Mouse (Mus musculus): ENCODE results near the gene Camsap2. TPM values are rescaled to one million over a fixed set of nuclear protein-coding genes. Genes with fewer than 3 reads are reported as not detected.

Camsap2 gene
- polyA plus RNA-seq, 1 experiment from 2014 or later, result 28.1 TPM

Other genes starting within 250 kb of the Camsap2 start
- 44.1 and 49.3 TPM in 2 replicates for gene Kif21b, start 214.7 kb downstream of the Camsap2 start, polyA plus RNA-seq (2015; fragmentation: Nextera tagmentation; extraction: Ambion mirVana)
- 0.17 and 0.22 TPM in 2 replicates for gene Mroh3, start 133.3 kb downstream of the Camsap2 start, polyA plus RNA-seq (2015; fragmentation: Nextera tagmentation; extraction: Ambion mirVana)
- 4.7 and 6.2 TPM in 2 replicates for gene Inava, start 111.8 kb downstream of the Camsap2 start, polyA plus RNA-seq (2015; fragmentation: Nextera tagmentation; extraction: Ambion mirVana)
- gene Gpr25, start 85.2 kb downstream of the Camsap2 start, polyA plus RNA-seq (2015; fragmentation: Nextera tagmentation; extraction: Ambion mirVana), result 0.24 TPM in 1 of 2 replicates, not detected in the other
- 16.7 and 19.0 TPM in 2 replicates for gene Ddx59, start 69.2 kb upstream of the Camsap2 start, polyA plus RNA-seq (2015; fragmentation: Nextera tagmentation; extraction: Ambion mirVana)
- 1.9 and 2.3 TPM in 2 replicates for gene Kif14, start 120.2 kb upstream of the Camsap2 start, polyA plus RNA-seq (2015; fragmentation: Nextera tagmentation; extraction: Ambion mirVana)